25 mouse cellular contexts compared by ENCODE assay signal in the genomic region with DNA sequence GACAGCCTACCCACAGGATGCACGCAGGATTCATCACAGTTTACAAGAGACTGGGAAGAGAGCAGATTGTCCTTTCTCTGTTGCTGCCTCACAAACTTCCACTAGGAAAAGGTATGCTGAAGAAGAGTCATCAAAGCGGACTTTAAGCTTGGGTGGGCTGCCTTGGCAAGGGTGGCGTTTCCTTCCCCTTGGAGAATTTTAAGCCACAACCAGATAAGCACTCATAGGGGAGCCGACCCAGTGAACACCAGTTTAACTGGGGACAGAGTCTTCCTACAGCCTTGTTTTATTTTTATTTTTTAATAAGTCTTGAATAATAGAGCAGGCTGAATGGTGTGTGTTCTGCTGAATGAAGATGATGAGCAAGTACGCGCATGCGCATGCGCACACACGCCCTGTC. TPM values are rescaled to one million over a fixed set of nuclear protein-coding genes. Genes with fewer than 3 reads are reported as not detected.
DNase-seq lines count a peak whose midpoint lies in the region; ATAC-seq and TF ChIP-seq lines count a peak whose summit lies in the region.
"Had no signal": no experiment of that assay in that cellular context is flagged by ENCODE, and none has a peak within 500 bp of the region (broad histone marks: within the 10 kb centered on the region; RNA-seq: fewer than 3 reads in every experiment).

No protein-coding gene starts in this region.

- no peak overlapping the region for H3K4me2 ChIP-seq in limb, embryonic 14.5 days (replicated peaks; ENCODE audit: low read depth, low read length, severe bottlenecking)
- no peak overlapping the region for H3K4me2 ChIP-seq in stomach, embryonic 16.5 days (ENCODE audit: low read depth, low read length)
- H3K4me2 ChIP-seq: embryonic facial prominence, embryonic 15.5 days; forebrain, embryonic 12.5 days; heart, embryonic 12.5 days; hindbrain, embryonic 15.5 days had no signal

- no peak for ATAC-seq in limb, embryonic 14.5 days (ENCODE audit: low FRiP score, low read depth)
- no peak for ATAC-seq in stomach, embryonic 16.5 days (ENCODE audit: insufficient read depth, low FRiP score)
- ATAC-seq: forebrain, postnatal 0 days; midbrain, embryonic 16.5 days; Patski had no signal

- H3K9ac ChIP-seq in limb, embryonic 14.5 days (ENCODE audit: low read depth, low read length, severe bottlenecking), result no peak overlapping the region
- H3K9ac ChIP-seq in stomach, embryonic 16.5 days (ENCODE audit: low read length), result no peak overlapping the region
- H3K9ac ChIP-seq: embryonic facial prominence, embryonic 15.5 days; forebrain, embryonic 12.5 days; forebrain, postnatal 0 days; heart, embryonic 12.5 days; hindbrain, embryonic 15.5 days had no signal

- WGBS in limb, embryonic 14.5 days, result 93% methylated on average over 9 of the region's 9 CpGs
- WGBS in limb, embryonic 10.5 days, result 94% methylated on average over 9 of the region's 9 CpGs
- WGBS in stomach, embryonic 16.5 days, result 91% methylated on average over 9 of the region's 9 CpGs

- H3K27me3 ChIP-seq in limb, embryonic 14.5 days (ENCODE audit: control insufficient read depth, insufficient read depth, low read length), result no peaks in the 10 kb centered on the region
- H3K27me3 ChIP-seq in limb, embryonic 10.5 days (ENCODE audit: low read depth, poor library complexity, severe bottlenecking), result no peaks in the 10 kb centered on the region
- no peaks in the 10 kb centered on the region for H3K27me3 ChIP-seq in testis, adult 2 months (ENCODE audit: control insufficient read depth, insufficient read depth, low read length)
- H3K27me3 ChIP-seq in stomach, embryonic 16.5 days (ENCODE audit: control insufficient read depth, insufficient read depth, low read length), result no peaks in the 10 kb centered on the region
- H3K27me3 ChIP-seq: embryonic facial prominence, embryonic 15.5 days; forebrain, embryonic 12.5 days; heart, embryonic 12.5 days; hindbrain, embryonic 15.5 days; Patski had no signal

- H3K4me1 ChIP-seq in limb, embryonic 14.5 days (ENCODE audit: control insufficient read depth, insufficient read depth, low read length), result no peaks in the 10 kb centered on the region
- no peaks in the 10 kb centered on the region; the same call in 1 of the 2 replicates for H3K4me1 ChIP-seq in limb, embryonic 10.5 days
- peaks cover 2% of the 10 kb centered on the region; the same call in 1 of the 2 replicates for H3K4me1 ChIP-seq in testis, adult 2 months (ENCODE audit: control insufficient read depth, insufficient read depth, low read length)
- H3K4me1 ChIP-seq in stomach, embryonic 16.5 days (ENCODE audit: control insufficient read depth, insufficient read depth, low read length), result peaks cover 16% of the 10 kb centered on the region
- H3K4me1 ChIP-seq: forebrain, embryonic 12.5 days; hindbrain, embryonic 10.5 days; hindbrain, embryonic 15.5 days; midbrain, embryonic 10.5 days had no signal

- intact Hi-C loops in gastrocnemius, adult 2 months (cut with DNase I), result no loop called here

- TF ChIP-seq CTCF in gastrocnemius, adult 2 months (IDR thresholded peaks at IDR 0.05), result no peak
- no peak for TF ChIP-seq CTCF in testis, adult 2 months (IDR thresholded peaks at IDR 0.05; ENCODE audit: control insufficient read depth, insufficient read depth, insufficient replicate concordance, low read depth, low read length)

- H3K4me3 ChIP-seq in gastrocnemius, adult 2 months, result no peak overlapping the region
- no peak overlapping the region for H3K4me3 ChIP-seq in limb, embryonic 14.5 days (replicated peaks; ENCODE audit: low read length)
- H3K4me3 ChIP-seq in limb, embryonic 10.5 days, result no peak overlapping the region
- H3K4me3 ChIP-seq in testis, adult 2 months (ENCODE audit: control insufficient read depth, low read depth, low read length), result peak overlapping the region; percentile 2; the same call in 1 of the 2 replicates
- H3K4me3 ChIP-seq in stomach, embryonic 16.5 days (replicated peaks; ENCODE audit: low read length), result no peak overlapping the region
- H3K4me3 ChIP-seq: embryonic facial prominence, embryonic 15.5 days; forebrain, embryonic 12.5 days; heart, embryonic 12.5 days; hindbrain, embryonic 10.5 days; hindbrain, embryonic 15.5 days; midbrain, embryonic 10.5 days had no signal

- DNase-seq in gastrocnemius, adult 2 months, result no peak
- DNase-seq in gastrocnemius, postnatal 10 days, result no peak
- DNase-seq in limb, embryonic 14.5 days (ENCODE audit: low spot score), result no peak
- DNase-seq in limb, embryonic 10.5 days (ENCODE audit: low spot score), result no peak
- DNase-seq in testis, postnatal 14 days (ENCODE audit: low spot score), result no peak
- no peak for DNase-seq in frontal cortex, adult 2 months (ENCODE audit: extremely low spot score in 1 of 2, low spot score in 1 of 2)
- DNase-seq: adrenal gland, postnatal 10 days; cerebellum, adult 9-11 months; forebrain, postnatal 0 days; left cerebral cortex, postnatal 4 days; lung, postnatal 4 days; right cerebral cortex, adult 18-20 months; spleen, adult 18-20 months; thymus, adult 2 months; thymus, postnatal 36 days had no signal

- no peaks in the 10 kb centered on the region for H3K9me3 ChIP-seq in limb, embryonic 14.5 days (ENCODE audit: control insufficient read depth, low read length)
- H3K9me3 ChIP-seq in limb, embryonic 10.5 days (replicated peaks), result no peaks in the 10 kb centered on the region
- H3K9me3 ChIP-seq in stomach, embryonic 16.5 days (replicated peaks; ENCODE audit: control insufficient read depth, low read length), result 0 out of 2 replicates have a peak, but pooled peaks cover 4% of the 10 kb centered on the region
- H3K9me3 ChIP-seq: embryonic facial prominence, embryonic 15.5 days; forebrain, embryonic 12.5 days; hindbrain, embryonic 15.5 days; midbrain, embryonic 10.5 days had no signal

- TF ChIP-seq POLR2A in limb, embryonic 14.5 days (IDR thresholded peaks at IDR 0.05; ENCODE audit: borderline replicate concordance, extremely low read depth, insufficient read depth, insufficient read length), result no peak
- no peak for TF ChIP-seq POLR2A in testis, adult 2 months (IDR thresholded peaks at IDR 0.05; ENCODE audit: control insufficient read depth, low read depth, low read length)

- no peaks in the 10 kb centered on the region for H3K36me3 ChIP-seq in limb, embryonic 14.5 days (ENCODE audit: control insufficient read depth, insufficient read depth, low read length)
- no peaks in the 10 kb centered on the region for H3K36me3 ChIP-seq in limb, embryonic 10.5 days
- no peaks in the 10 kb centered on the region for H3K36me3 ChIP-seq in testis, adult 2 months (ENCODE audit: control insufficient read depth, insufficient read depth, low read length)
- H3K36me3 ChIP-seq in stomach, embryonic 16.5 days (ENCODE audit: control insufficient read depth, insufficient read depth, low read length), result no peaks in the 10 kb centered on the region
- H3K36me3 ChIP-seq: forebrain, embryonic 12.5 days; hindbrain, embryonic 15.5 days; midbrain, embryonic 10.5 days had no signal

- peak overlapping the region; percentile 67 for H3K27ac ChIP-seq in gastrocnemius, adult 2 months
- H3K27ac ChIP-seq in limb, embryonic 14.5 days (replicated peaks; ENCODE audit: low read depth, low read length), result 0 out of 2 replicates have a peak overlapping the region, but pooled peaks have one; percentile 4
- H3K27ac ChIP-seq in limb, embryonic 10.5 days, result no peak overlapping the region
- H3K27ac ChIP-seq in testis, adult 2 months (ENCODE audit: control insufficient read depth, insufficient read depth, low read depth, low read length), result no peak overlapping the region
- H3K27ac ChIP-seq in stomach, embryonic 16.5 days (ENCODE audit: low read length), result peak overlapping the region; percentile 12; the same call in 1 of the 2 replicates
- H3K27ac ChIP-seq: forebrain, embryonic 12.5 days; hindbrain, embryonic 15.5 days had no signal

RNA-seq across cellular contexts. Expression of a gene that starts 16.6 kb away (rescaled TPM):
- 1 to 10 TPM; 2.7 to 4.5 TPM for total RNA-seq in gastrocnemius, adult 2 months (2021)
- total RNA-seq in gastrocnemius, postnatal 10 days (2021), result 10 to 100 TPM; 11.0 to 12.7 TPM
- 9.0 and 14.9 TPM in 2 replicates for polyA plus RNA-seq in limb, embryonic 14.5 days (2012; rRNA removed)
- 16.5 and 17.1 TPM in 2 replicates for polyA plus RNA-seq in limb, embryonic 14.5 days (2014; fragmentation: Nextera tagmentation; extraction: Ambion mirVana)
- 4.0 and 4.8 TPM in 2 replicates for polyA plus RNA-seq in limb, embryonic 10.5 days (2016; fragmentation: Nextera tagmentation; extraction: Ambion mirVana)
- 5.1 and 5.5 TPM in 2 replicates for polyA plus RNA-seq in testis, adult 2 months (2012; rRNA removed)
- polyA plus RNA-seq in stomach, embryonic 16.5 days (2015; fragmentation: Nextera tagmentation; extraction: Ambion mirVana), result 27.9 and 34.0 TPM in 2 replicates
- polyA plus RNA-seq in frontal cortex, adult 2 months (2012; rRNA removed), result 36.8 and 39.5 TPM in 2 replicates

Comparison
In these comparisons a context has a peak if more than half of its experiments do, and no peak if none do; other contexts are left out.
1. H3K27ac ChIP-seq: peak in gastrocnemius, adult 2 months (single experiment), limb, embryonic 14.5 days (single experiment) and stomach, embryonic 16.5 days (single experiment); none in limb, embryonic 10.5 days (single experiment) and testis, adult 2 months (single experiment).